Mouse (Mus musculus): ENCODE data around the gene Slc30a1.

GRCm38 (mm10) chr1:191863833-191864550, 42.6 kb upstream of the Slc30a1 start:
- TF ChIP-seq GATA1 (IDR thresholded peaks at IDR 0.05; ENCODE audit: borderline replicate concordance, low read length) (no peak), FLI1 (IDR thresholded peaks at IDR 0.05; ENCODE audit: low read length) (no peak)
